ENCODE assay signal across 22 mouse cellular contexts in genomic region chr1:165693856-165694255, GRCm38 (mm10). TPM values are rescaled to one million over a fixed set of nuclear protein-coding genes. Genes with fewer than 3 reads are reported as not detected.
DNase-seq lines count a peak whose midpoint lies in the region; ATAC-seq and TF ChIP-seq lines count a peak whose summit lies in the region.
"Had no signal": no experiment of that assay in that cellular context is flagged by ENCODE, and none has a peak within 500 bp of the region (broad histone marks: within the 10 kb centered on the region; RNA-seq: fewer than 3 reads in every experiment).

No protein-coding gene starts in this region.

- TF ChIP-seq EP300 in heart, postnatal 0 days (IDR thresholded peaks at IDR 0.05; ENCODE audit: low read depth) = no peak

- peaks cover 34% of the 10 kb centered on the region for H3K36me3 ChIP-seq in heart, embryonic 13.5 days
- no peaks in the 10 kb centered on the region for H3K36me3 ChIP-seq in kidney, embryonic 16.5 days (ENCODE audit: insufficient read depth, low read length)
- H3K36me3 ChIP-seq in heart, postnatal 0 days (replicated peaks; ENCODE audit: control insufficient read depth, insufficient read depth, low read length) = 0 out of 2 replicates have a peak, but pooled peaks cover 10% of the 10 kb centered on the region
- H3K36me3 ChIP-seq in stomach, embryonic 14.5 days (ENCODE audit: control insufficient read depth, insufficient read depth, low read length) = no peaks in the 10 kb centered on the region
- H3K36me3 ChIP-seq: embryonic facial prominence, embryonic 15.5 days; forebrain, embryonic 10.5 days; midbrain, embryonic 12.5 days had no signal

- peak overlapping the region; percentile 14; the same call in 1 of the 2 replicates for H3K4me2 ChIP-seq in heart, embryonic 13.5 days
- peak overlapping the region; percentile 11; the same call in 1 of the 2 replicates for H3K4me2 ChIP-seq in kidney, embryonic 16.5 days (replicated peaks; ENCODE audit: low read depth, low read length)
- H3K4me2 ChIP-seq in heart, postnatal 0 days (ENCODE audit: low read depth, low read length) = no peak overlapping the region
- peak overlapping the region; percentile 23 for H3K4me2 ChIP-seq in stomach, embryonic 14.5 days (replicated peaks; ENCODE audit: low read depth, low read length)
- H3K4me2 ChIP-seq: embryonic facial prominence, embryonic 15.5 days; midbrain, embryonic 12.5 days had no signal

- H3K4me1 ChIP-seq in heart, embryonic 13.5 days = peaks cover 98% of the 10 kb centered on the region
- peaks cover 72% of the 10 kb centered on the region for H3K4me1 ChIP-seq in kidney, embryonic 16.5 days (ENCODE audit: insufficient read depth, low read length)
- peaks cover 87% of the 10 kb centered on the region for H3K4me1 ChIP-seq in heart, postnatal 0 days (ENCODE audit: control insufficient read depth, insufficient read depth)
- H3K4me1 ChIP-seq in stomach, embryonic 14.5 days (ENCODE audit: control insufficient read depth, insufficient read depth, low read length) = peaks cover 46% of the 10 kb centered on the region
- H3K4me1 ChIP-seq: midbrain, embryonic 12.5 days had no signal

- no peak overlapping the region for H3K9ac ChIP-seq in heart, embryonic 13.5 days
- H3K9ac ChIP-seq in kidney, embryonic 16.5 days (replicated peaks; ENCODE audit: low read length) = no peak overlapping the region
- no peak overlapping the region for H3K9ac ChIP-seq in heart, postnatal 0 days (replicated peaks; ENCODE audit: low read depth, low read length)
- H3K9ac ChIP-seq in stomach, embryonic 14.5 days (replicated peaks; ENCODE audit: low read depth, low read length) = no peak overlapping the region
- H3K9ac ChIP-seq: embryonic facial prominence, embryonic 15.5 days; midbrain, embryonic 12.5 days had no signal

- ATAC-seq in heart, embryonic 13.5 days (ENCODE audit: extremely low read depth, insufficient number of reproducible peaks, low FRiP score, low TSS enrichment) = no peak
- no peak for ATAC-seq in kidney, embryonic 16.5 days (ENCODE audit: low FRiP score, low TSS enrichment)
- ATAC-seq in heart, postnatal 0 days (ENCODE audit: insufficient read depth, low read depth) = no peak
- peak; percentile 76; the same call in 1 of the 2 replicates for ATAC-seq in stomach, embryonic 14.5 days (ENCODE audit: insufficient number of reproducible peaks, insufficient read depth, low FRiP score, low read depth)
- ATAC-seq: activated CD4-positive, CD25-positive, alpha-beta regulatory T cell, adult 4 months; hindbrain, postnatal 0 days; Patski had no signal

- intact Hi-C loops in heart, postnatal 25 days (cut with DNase I) = loop anchor here (2.0 kb wide), 1 partner anchor 13 kb away; no protein-coding TSS in a partner anchor

- TF ChIP-seq CTCF in heart, postnatal 0 days (IDR thresholded peaks at IDR 0.05; ENCODE audit: low read depth) = no peak

- WGBS in heart, embryonic 13.5 days = 31% methylated on average over 7 of the region's 7 CpGs
- WGBS in kidney, embryonic 16.5 days = 28% methylated on average over 7 of the region's 7 CpGs
- 23% methylated on average over 7 of the region's 7 CpGs for WGBS in heart, postnatal 0 days
- 15% methylated on average over 7 of the region's 7 CpGs for WGBS in stomach, embryonic 14.5 days

- H3K27me3 ChIP-seq in heart, embryonic 13.5 days (replicated peaks) = no peaks in the 10 kb centered on the region
- H3K27me3 ChIP-seq in kidney, embryonic 16.5 days (ENCODE audit: insufficient read depth, low read length) = no peaks in the 10 kb centered on the region
- H3K27me3 ChIP-seq in heart, postnatal 0 days (ENCODE audit: control insufficient read depth, insufficient read depth, low read length) = no peaks in the 10 kb centered on the region
- H3K27me3 ChIP-seq in stomach, embryonic 14.5 days (ENCODE audit: control insufficient read depth, insufficient read depth, low read length) = no peaks in the 10 kb centered on the region
- H3K27me3 ChIP-seq: embryonic facial prominence, embryonic 15.5 days; midbrain, embryonic 12.5 days had no signal

- DNase-seq in heart, postnatal 25 days (ENCODE audit: low spot score) = no peak
- DNase-seq in kidney, adult 8-10 months = no peak
- no peak for DNase-seq in heart, postnatal 0 days (ENCODE audit: low spot score)
- no peak for DNase-seq in thymus, postnatal 4 days
- DNase-seq: adrenal gland, postnatal 14 days; cerebellum, adult 2 months; gastrocnemius, postnatal 10 days; layer of hippocampus, postnatal 36 days; liver; lung, adult 2 months; right cerebral cortex, postnatal 25 days; thymus, adult 2 months had no signal

- no peak overlapping the region for H3K4me3 ChIP-seq in heart, embryonic 13.5 days
- H3K4me3 ChIP-seq in kidney, embryonic 16.5 days (ENCODE audit: low read length) = no peak overlapping the region
- no peak overlapping the region for H3K4me3 ChIP-seq in heart, postnatal 0 days (ENCODE audit: low read depth, low read length)
- no peak overlapping the region for H3K4me3 ChIP-seq in stomach, embryonic 14.5 days (ENCODE audit: low read depth, low read length)
- H3K4me3 ChIP-seq: embryonic facial prominence, embryonic 15.5 days; forebrain, embryonic 10.5 days; midbrain, embryonic 12.5 days had no signal

- peak overlapping the region; percentile 71 for H3K27ac ChIP-seq in heart, embryonic 13.5 days (replicated peaks)
- H3K27ac ChIP-seq in kidney, embryonic 16.5 days (ENCODE audit: low read length) = peak overlapping the region; percentile 75; the same call in 1 of the 2 replicates
- H3K27ac ChIP-seq in heart, postnatal 0 days (ENCODE audit: low read depth) = peak overlapping the region; percentile 65
- H3K27ac ChIP-seq in stomach, embryonic 14.5 days (ENCODE audit: low read length) = peak overlapping the region; percentile 72; the same call in 1 of the 2 replicates
- H3K27ac ChIP-seq: embryonic facial prominence, embryonic 15.5 days; hindbrain, postnatal 0 days; macrophage; midbrain, embryonic 12.5 days had no signal

- no peaks in the 10 kb centered on the region for H3K9me3 ChIP-seq in heart, embryonic 13.5 days
- H3K9me3 ChIP-seq in kidney, embryonic 16.5 days (ENCODE audit: low read length) = no peaks in the 10 kb centered on the region
- H3K9me3 ChIP-seq in heart, postnatal 0 days (replicated peaks; ENCODE audit: control insufficient read depth, low read length) = no peaks in the 10 kb centered on the region
- H3K9me3 ChIP-seq in stomach, embryonic 14.5 days (ENCODE audit: control insufficient read depth, low read depth, low read length) = no peaks in the 10 kb centered on the region
- H3K9me3 ChIP-seq: embryonic facial prominence, embryonic 15.5 days; forebrain, embryonic 10.5 days; midbrain, embryonic 12.5 days had no signal

RNA-seq across cellular contexts. Expression of gene Rcsd1, which starts 15.7 kb away (rescaled TPM):
- 83.9 and 95.4 TPM in 2 replicates for polyA plus RNA-seq in heart, embryonic 13.5 days (2015; fragmentation: Nextera tagmentation; extraction: Ambion mirVana)
- 10 to 100 TPM; 79.6 to 81.5 TPM for total RNA-seq in heart, postnatal 25 days (2021)
- 54.9 and 61.4 TPM in 2 replicates for polyA plus RNA-seq in kidney, embryonic 16.5 days (2015; fragmentation: Nextera tagmentation; extraction: Ambion mirVana)
- 88.6 and 94.0 TPM in 2 replicates for total RNA-seq in heart, postnatal 0 days (2014; rRNA removed; ENCODE audit: low replicate concordance)
- polyA plus RNA-seq in heart, postnatal 0 days (2015; fragmentation: Nextera tagmentation; extraction: Ambion mirVana) = 103 and 116 TPM in 2 replicates
- polyA plus RNA-seq in stomach, embryonic 14.5 days (2014; fragmentation: Nextera tagmentation; extraction: Ambion mirVana) = 37.2 and 44.0 TPM in 2 replicates

RNA-seq across cellular contexts. Expression of gene Mpzl1, which starts 59.5 kb away (rescaled TPM):
- 106 and 116 TPM in 2 replicates for polyA plus RNA-seq in heart, embryonic 13.5 days (2015; fragmentation: Nextera tagmentation; extraction: Ambion mirVana)
- 10 to 100 TPM; 20.8 to 20.9 TPM for total RNA-seq in heart, postnatal 25 days (2021)
- polyA plus RNA-seq in kidney, embryonic 16.5 days (2015; fragmentation: Nextera tagmentation; extraction: Ambion mirVana) = 221 and 236 TPM in 2 replicates
- 16.6 and 17.9 TPM in 2 replicates for total RNA-seq in heart, postnatal 0 days (2014; rRNA removed; ENCODE audit: low replicate concordance)
- 57.1 and 57.5 TPM in 2 replicates for polyA plus RNA-seq in heart, postnatal 0 days (2015; fragmentation: Nextera tagmentation; extraction: Ambion mirVana)
- 201 and 203 TPM in 2 replicates for polyA plus RNA-seq in stomach, embryonic 14.5 days (2014; fragmentation: Nextera tagmentation; extraction: Ambion mirVana)
